Mouse (Mus musculus) neural tube, embryonic 10.5 days (tissue): ENCODE measurements at regions not wholly inside any gene's neighbourhood (a gene's known extent, or its start where the extent isn't known, plus 50 kb on each side); places are given as distances from the start of the nearest gene placed in this dataset.
A peak's percentile ranks its signal among the peaks of the same experiment; 100 is the strongest.
"Not testable (repeated sequence)": the region's sequence is repeated elsewhere in the genome, so short reads cannot be mapped to it uniquely, and the experiment has no call there.

Experiments used
- DNase-seq: peaks from one replicate; pipeline ENCODE4 v3.0.0-alpha.2; 2017; ENCODE audit warnings: low spot score; ENCODE audit errors: extremely low spot score

- DNase-seq: no peak
Measured at GRCm38 (mm10) chr15:16909396-16909795, 180.8 kb downstream of the Cdh9 start.

GRCm38 (mm10) chr15:16909941-16910340 is 181.4 kb downstream of the Cdh9 start:
- DNase-seq: not testable (repeated sequence)

- no peak for DNase-seq
Measured at GRCm38 (mm10) chr15:16914966-16915569, 186.5 kb downstream of the Cdh9 start.

- no peak for DNase-seq
Measured at GRCm38 (mm10) chr15:16923246-16923645, 194.7 kb downstream of the Cdh9 start.

GRCm38 (mm10) chr15:16933137-16933677 is 204.7 kb downstream of the Cdh9 start:
- DNase-seq: no peak

- DNase-seq: no peak
Measured at GRCm38 (mm10) chr15:16934438-16934837, 205.9 kb downstream of the Cdh9 start.

- DNase-seq: not testable (repeated sequence)
Measured at GRCm38 (mm10) chr15:16975821-16976220, 247.3 kb downstream of the Cdh9 start.

GRCm38 (mm10) chr15:16990848-16991247 is 262.3 kb downstream of the Cdh9 start:
- no peak for DNase-seq

GRCm38 (mm10) chr15:16995667-16996066 is 267.1 kb downstream of the Cdh9 start:
- DNase-seq: no peak

- no peak for DNase-seq
Measured at GRCm38 (mm10) chr15:17006139-17006538, 277.6 kb downstream of the Cdh9 start.

GRCm38 (mm10) chr15:17007811-17008210 is 279.3 kb downstream of the Cdh9 start:
- no peak for DNase-seq

- no peak for DNase-seq
Measured at GRCm38 (mm10) chr15:17048867-17049628, 320.5 kb downstream of the Cdh9 start.

GRCm38 (mm10) chr15:17069772-17070171 is 341.2 kb downstream of the Cdh9 start:
- no peak for DNase-seq

GRCm38 (mm10) chr15:17084030-17084429 is 355.5 kb downstream of the Cdh9 start:
- no peak for DNase-seq

- no peak for DNase-seq
Measured at GRCm38 (mm10) chr15:17088644-17089228, 360.2 kb downstream of the Cdh9 start.

- peak; percentile 36 for DNase-seq
Measured at GRCm38 (mm10) chr15:17098927-17099326, 370.4 kb downstream of the Cdh9 start.

- no peak for DNase-seq
Measured at GRCm38 (mm10) chr15:17101182-17101581, 372.6 kb downstream of the Cdh9 start.

GRCm38 (mm10) chr15:17135721-17136120 is 407.2 kb downstream of the Cdh9 start:
- DNase-seq: no peak

- DNase-seq: no peak
Measured at GRCm38 (mm10) chr15:17180164-17180563, 451.6 kb downstream of the Cdh9 start.

GRCm38 (mm10) chr15:17181358-17182022 is 452.9 kb downstream of the Cdh9 start:
- no peak for DNase-seq

GRCm38 (mm10) chr15:17195439-17195838 is 466.9 kb downstream of the Cdh9 start:
- peak; percentile 25 for DNase-seq

- no peak for DNase-seq
Measured at GRCm38 (mm10) chr15:17204739-17205138, 476.2 kb downstream of the Cdh9 start.
